Mouse (Mus musculus) embryonic facial prominence, embryonic 10.5 days (tissue): Measurements from ENCODE around the gene Akap13. TPM values are rescaled to one million over a fixed set of nuclear protein-coding genes. Genes with fewer than 3 reads are reported as not detected.
A peak's percentile ranks its signal among the peaks of the same experiment; 100 is the strongest.
"Not testable (repeated sequence)": the region's sequence is repeated elsewhere in the genome, so short reads cannot be mapped to it uniquely, and the experiment has no call there.

Experiments used
- DNase-seq: peaks from one replicate; pipeline ENCODE4 v3.0.0-alpha.2; 2017; ENCODE audit warnings: low spot score
- H3K27ac ChIP-seq: fragments of 300-500 bp; sonication (generic); replicated peaks from 2 replicates; pipeline ENCODE4 v1.5.1; 2016; ENCODE audit warnings: mild to moderate bottlenecking
- H3K27me3 ChIP-seq: fragments of 300-500 bp; sonication (generic); replicated peaks from 2 replicates; pipeline ENCODE4 v1.6.1; 2016; ENCODE audit warnings: low read depth, mild to moderate bottlenecking; ENCODE audit not compliant: poor library complexity, severe bottlenecking
- H3K36me3 ChIP-seq: fragments of 300-500 bp; sonication (generic); replicated peaks from 2 replicates; pipeline ENCODE4 v1.6.1; 2016; ENCODE audit warnings: mild to moderate bottlenecking, moderate library complexity
- H3K4me1 ChIP-seq: fragments of 300-500 bp; sonication (generic); 2 replicates; pipeline ENCODE4 v1.6.1; 2016
- H3K4me3 ChIP-seq: fragments of 300-500 bp; sonication (generic); 2 replicates; pipeline ENCODE4 v1.5.1; 2016; ENCODE audit warnings: mild to moderate bottlenecking, moderate library complexity
- H3K9me3 ChIP-seq: fragments of 300-500 bp; sonication (generic); 2 replicates; pipeline ENCODE4 v1.6.1; 2016; ENCODE audit warnings: mild to moderate bottlenecking
- WGBS: fragments of 180-500 bp; shearing (Covaris S2); methylation state at CpG from one replicate; pipeline ENCODE4 v1.1.7; 2016; 5-methylcytosine and 5-hydroxymethylcytosine counted together
- polyA plus RNA-seq: library from polyadenylated mRNA; unstranded; fragments of >200 nt; fragmentation: Nextera tagmentation; extraction: Ambion mirVana; gene quantifications from 2 replicates; pipeline ENCODE4 v1.2.1, GENCODE M21; 2016

Gene Akap13
- polyA plus RNA-seq, 1 experiment from 2014 or later, result 37.6 TPM

DNA sequence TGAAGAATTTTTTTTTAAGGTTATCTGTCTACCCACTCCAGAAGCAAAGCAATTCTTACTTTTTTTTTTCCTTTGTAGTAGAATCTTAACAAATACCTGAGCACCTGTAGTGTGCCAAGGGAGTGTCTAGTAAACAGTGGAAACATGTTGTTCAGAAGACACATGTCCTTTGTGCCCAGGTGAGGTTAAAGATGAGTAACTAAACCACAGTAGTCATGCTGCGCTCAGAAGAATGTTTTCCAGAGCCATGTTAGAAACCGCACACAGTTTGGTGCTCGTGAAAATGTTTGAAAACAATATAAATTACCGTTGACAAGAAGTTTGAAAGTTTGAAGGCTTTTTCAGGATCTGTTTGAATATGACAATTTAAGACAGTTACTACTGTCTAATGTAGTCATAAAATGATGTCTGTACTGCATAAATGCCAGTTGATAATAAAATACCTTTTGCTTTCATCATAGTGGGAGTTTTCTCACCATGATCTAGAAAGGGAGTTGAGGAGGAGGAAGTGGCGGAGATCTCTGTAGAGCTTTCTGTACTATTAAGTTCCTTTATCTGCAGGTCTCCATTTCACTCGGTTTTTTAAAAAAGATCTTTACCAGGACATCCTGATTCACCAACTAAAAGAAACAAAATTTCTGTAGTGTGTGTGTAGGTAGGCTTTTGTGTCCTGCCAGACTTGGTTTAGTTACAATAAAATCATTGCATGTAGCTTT lies 145.2 kb downstream of the Akap13 start:
- Histone ChIP-seq H3K9me3 (no peaks in the 10 kb centered on the region), H3K27ac (no peak overlapping the region), H3K4me1 (0 out of 2 replicates have a peak, but pooled peaks cover 2% of the 10 kb centered on the region), H3K36me3 (peaks cover 18% of the 10 kb centered on the region), H3K27me3 (no peaks in the 10 kb centered on the region), H3K4me3 (no peak overlapping the region)
- DNase-seq, result no peak
- 94% methylated on average over 6 of the region's 6 CpGs for WGBS

DNA sequence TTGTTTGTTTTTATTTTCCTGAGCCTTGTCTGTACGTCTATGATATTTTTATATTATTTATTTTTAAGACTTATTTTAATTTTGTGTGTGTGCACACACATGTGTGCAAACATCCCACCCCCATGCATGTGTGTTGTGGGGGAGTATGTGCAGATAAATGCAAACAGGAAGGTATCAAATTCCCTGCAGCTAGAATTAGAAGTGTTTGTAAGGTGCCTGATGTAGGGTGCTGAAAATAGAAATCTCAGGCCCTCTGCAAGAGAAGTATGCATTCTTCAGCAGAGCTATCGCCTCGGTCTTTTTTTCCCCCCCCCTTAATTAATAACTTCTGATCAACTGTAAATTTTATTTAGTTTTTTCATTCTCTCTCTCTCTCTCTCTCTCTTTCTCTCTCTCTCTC lies 151.9 kb downstream of the Akap13 start:
- DNase-seq, result no peak
- H3K36me3 ChIP-seq, result peaks cover 58% of the 10 kb centered on the region
- no peak overlapping the region for H3K4me3 ChIP-seq
- no peaks in the 10 kb centered on the region for H3K27me3 ChIP-seq
- H3K27ac ChIP-seq, result no peak overlapping the region
- no peaks in the 10 kb centered on the region for H3K9me3 ChIP-seq
- peaks cover 10% of the 10 kb centered on the region; the same call in 1 of the 2 replicates for H3K4me1 ChIP-seq
- 92% methylated on average over 3 of the region's 3 CpGs for WGBS

DNA sequence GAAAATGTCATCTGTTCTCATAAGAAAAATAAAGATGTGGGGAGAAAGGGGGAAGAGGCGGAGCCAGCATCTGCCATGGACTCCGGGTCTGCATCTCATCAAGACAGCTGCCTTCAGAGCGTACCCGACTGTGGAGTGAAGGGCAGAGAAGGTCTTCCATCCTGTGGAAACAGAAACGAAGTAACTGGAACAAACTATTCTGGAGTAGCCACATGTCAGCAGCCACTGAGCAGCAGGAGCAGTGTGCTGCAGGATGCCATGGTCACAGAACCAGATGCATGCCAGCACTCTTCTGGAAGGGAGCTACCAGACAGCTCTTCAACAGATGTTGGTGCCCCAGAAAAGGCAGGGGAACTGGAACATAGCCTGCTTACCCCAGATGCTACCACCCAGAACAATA lies 153.4 kb downstream of the Akap13 start:
- peaks cover 10% of the 10 kb centered on the region; the same call in 1 of the 2 replicates for H3K4me1 ChIP-seq
- DNase-seq, result peak; percentile 32
- no peaks in the 10 kb centered on the region for H3K27me3 ChIP-seq
- WGBS, result 83% methylated on average over 5 of the region's 5 CpGs
- H3K36me3 ChIP-seq, result peaks cover 46% of the 10 kb centered on the region
- H3K4me3 ChIP-seq, result no peak overlapping the region
- H3K9me3 ChIP-seq, result no peaks in the 10 kb centered on the region
- H3K27ac ChIP-seq, result 0 out of 2 replicates have a peak overlapping the region, but pooled peaks have one; percentile 30

DNA sequence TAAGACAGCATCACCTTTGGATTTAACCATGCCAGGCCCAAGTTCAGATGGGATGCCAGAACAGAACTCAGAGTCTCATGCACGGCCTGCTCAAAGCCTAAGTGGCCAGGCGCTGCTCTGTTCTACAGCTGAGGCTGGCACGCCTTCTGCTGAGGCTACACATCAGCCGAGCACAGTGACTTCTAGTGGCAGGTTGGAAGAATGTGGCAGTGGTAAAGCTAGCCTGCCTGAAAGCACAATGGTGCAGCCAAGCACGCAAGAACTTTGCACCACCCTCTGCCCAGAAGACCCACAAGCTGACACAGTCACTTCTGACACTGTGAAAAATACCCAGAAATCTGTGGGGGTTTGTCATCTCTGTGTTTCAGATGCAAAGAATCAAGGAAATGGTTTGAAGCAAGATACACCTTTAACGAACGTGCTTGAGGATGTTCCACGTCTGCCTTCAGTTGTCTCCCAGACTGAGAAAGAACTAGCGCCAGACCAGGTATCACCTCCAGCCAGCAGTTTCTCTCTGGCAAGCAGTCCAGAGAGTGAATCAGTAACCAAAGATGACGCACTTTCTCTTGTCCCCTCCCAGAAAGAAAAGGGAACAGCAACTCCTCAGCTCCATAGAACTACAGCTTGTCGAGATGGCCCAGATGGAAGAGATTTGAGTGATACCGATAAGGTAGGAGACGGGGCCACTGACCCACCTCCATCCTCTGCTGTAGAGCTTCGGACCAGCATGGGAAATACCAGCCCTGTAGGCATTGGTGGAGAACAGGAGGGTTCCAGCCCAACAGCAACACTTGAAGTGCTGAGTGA lies 154.3 kb downstream of the Akap13 start:
- WGBS, result 89% methylated on average over 14 of the region's 14 CpGs
- H3K27ac ChIP-seq, result no peak overlapping the region
- no peak overlapping the region for H3K4me3 ChIP-seq
- no peaks in the 10 kb centered on the region for H3K27me3 ChIP-seq
- peaks cover 10% of the 10 kb centered on the region; the same call in 1 of the 2 replicates for H3K4me1 ChIP-seq
- H3K36me3 ChIP-seq, result peaks cover 40% of the 10 kb centered on the region
- DNase-seq, result no peak
- H3K9me3 ChIP-seq, result no peaks in the 10 kb centered on the region

DNA sequence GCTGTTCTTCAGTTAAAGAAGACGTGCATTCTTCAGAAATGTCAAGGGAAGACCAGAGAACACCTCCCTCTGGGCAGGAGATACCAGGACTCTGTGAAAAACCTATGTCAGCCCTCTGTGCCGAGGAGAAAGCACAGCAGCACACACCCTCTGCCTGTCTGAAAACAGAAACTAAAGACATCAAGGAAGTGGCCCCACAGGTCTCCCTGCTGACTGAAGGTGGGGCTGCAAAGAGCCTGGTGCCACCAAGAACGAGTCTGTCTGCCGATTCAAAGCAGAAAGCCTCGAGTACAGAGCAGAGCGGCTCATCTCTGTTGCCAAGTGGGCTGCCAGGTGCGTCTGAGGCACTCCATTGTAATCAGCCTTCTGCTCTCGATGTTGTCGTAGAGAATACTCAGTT lies 155.1 kb downstream of the Akap13 start:
- Histone ChIP-seq H3K4me1 (peaks cover 10% of the 10 kb centered on the region; the same call in 1 of the 2 replicates), H3K9me3 (no peaks in the 10 kb centered on the region), H3K27ac (no peak overlapping the region), H3K4me3 (no peak overlapping the region), H3K36me3 (peaks cover 46% of the 10 kb centered on the region), H3K27me3 (no peaks in the 10 kb centered on the region)
- 90% methylated on average over 9 of the region's 9 CpGs for WGBS
- DNase-seq, result no peak

DNA sequence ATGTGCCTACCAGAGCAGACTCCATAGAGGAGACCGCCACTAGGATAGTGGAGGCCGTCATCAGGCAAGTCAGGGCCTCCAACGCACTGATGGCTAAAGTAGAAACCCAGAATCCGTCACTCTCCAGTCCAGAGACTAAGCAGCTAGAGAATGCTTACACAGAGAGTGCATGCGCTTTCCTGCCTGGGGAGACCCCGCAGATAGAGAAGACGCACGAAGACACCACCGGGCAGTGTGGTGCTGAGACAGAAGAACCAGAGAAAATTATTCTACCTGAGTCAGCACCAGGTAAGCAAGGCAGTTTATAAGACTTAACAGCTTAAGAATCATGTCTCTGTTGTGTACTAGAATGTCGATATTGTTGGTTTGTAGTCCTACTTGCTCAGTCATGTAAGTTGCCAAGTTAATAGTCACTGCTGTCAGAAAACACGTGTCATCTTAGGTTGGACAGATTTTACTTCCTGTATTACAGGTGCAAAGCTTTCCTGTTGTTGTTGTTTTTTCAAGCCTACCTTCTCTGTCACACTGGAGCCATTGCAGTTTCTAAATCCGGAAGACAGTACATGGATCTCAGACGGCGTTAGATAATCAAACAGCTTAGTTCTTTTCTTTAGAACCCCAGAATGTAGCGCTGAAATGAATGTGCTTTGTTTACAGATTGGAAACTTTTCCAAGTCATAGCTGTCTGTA lies 156.1 kb downstream of the Akap13 start:
- peaks cover 52% of the 10 kb centered on the region for H3K36me3 ChIP-seq
- peaks cover 10% of the 10 kb centered on the region; the same call in 1 of the 2 replicates for H3K4me1 ChIP-seq
- H3K9me3 ChIP-seq, result no peaks in the 10 kb centered on the region
- DNase-seq, result no peak
- H3K4me3 ChIP-seq, result no peak overlapping the region
- H3K27me3 ChIP-seq, result no peaks in the 10 kb centered on the region
- 92% methylated on average over 15 of the region's 15 CpGs for WGBS
- no peak overlapping the region for H3K27ac ChIP-seq

DNA sequence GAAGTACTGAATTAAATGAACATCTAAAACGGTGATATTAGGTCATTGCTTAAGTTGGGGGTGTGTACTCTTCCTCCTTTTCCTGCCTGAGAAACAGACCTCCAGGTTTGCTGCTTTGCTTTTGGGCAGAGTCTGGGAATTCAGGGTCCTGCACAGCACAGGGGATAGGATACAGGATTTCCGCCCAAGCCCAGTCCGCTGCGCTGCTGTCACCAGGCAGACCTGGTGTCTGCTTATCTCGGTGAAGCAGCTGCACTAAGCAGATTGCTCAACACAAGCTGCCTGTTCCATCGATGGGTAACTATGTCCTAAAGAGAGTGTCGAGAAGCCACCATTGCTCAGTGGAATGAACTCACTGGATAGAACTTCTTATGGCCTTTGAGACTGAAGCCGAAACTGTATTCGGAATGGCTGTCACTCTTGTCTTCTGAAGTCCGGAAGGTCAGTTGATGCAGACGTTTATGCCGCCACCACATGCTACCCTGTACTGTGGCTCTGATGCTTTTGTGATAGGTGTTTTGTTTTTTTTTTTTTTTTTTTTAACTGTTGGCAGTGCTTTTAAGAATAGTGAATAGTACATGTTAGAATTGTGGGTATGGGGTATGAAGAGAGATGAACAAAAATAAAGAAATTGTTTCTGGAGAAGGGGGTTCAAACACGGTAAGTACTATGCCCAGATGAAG lies 156.8 kb downstream of the Akap13 start:
- H3K4me1 ChIP-seq, result peaks cover 10% of the 10 kb centered on the region; the same call in 1 of the 2 replicates
- peaks cover 58% of the 10 kb centered on the region for H3K36me3 ChIP-seq
- no peaks in the 10 kb centered on the region for H3K27me3 ChIP-seq
- no peak for DNase-seq
- H3K27ac ChIP-seq, result no peak overlapping the region
- H3K4me3 ChIP-seq, result 0 out of 2 replicates have a peak overlapping the region, but pooled peaks have one; percentile 1
- no peaks in the 10 kb centered on the region for H3K9me3 ChIP-seq
- WGBS, result 86% methylated on average over 13 of the region's 13 CpGs

DNA sequence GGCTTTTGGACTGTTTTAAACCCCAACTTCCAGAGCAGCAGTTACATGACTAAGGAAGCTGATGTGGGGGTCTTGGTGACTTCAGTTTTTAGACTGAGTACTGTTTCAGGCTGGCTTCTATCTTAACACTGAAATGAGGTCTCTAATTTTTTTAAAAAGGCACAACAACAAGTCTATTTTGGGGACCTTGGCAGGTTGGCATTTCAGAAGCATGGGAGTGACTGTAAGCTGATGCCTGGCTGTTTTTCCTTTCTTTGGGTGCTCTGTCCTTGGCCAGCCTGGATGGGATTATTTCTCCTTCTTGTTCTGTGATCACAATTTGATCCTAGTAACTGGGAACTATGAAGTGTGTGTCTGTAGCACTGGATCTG lies 157.3 kb downstream of the Akap13 start:
- H3K4me3 ChIP-seq, result 0 out of 2 replicates have a peak overlapping the region, but pooled peaks have one; percentile 1
- no peaks in the 10 kb centered on the region for H3K9me3 ChIP-seq
- DNase-seq, result no peak
- peaks cover 10% of the 10 kb centered on the region; the same call in 1 of the 2 replicates for H3K4me1 ChIP-seq
- H3K27ac ChIP-seq, result no peak overlapping the region
- no peaks in the 10 kb centered on the region for H3K27me3 ChIP-seq
- H3K36me3 ChIP-seq, result peaks cover 59% of the 10 kb centered on the region

DNA sequence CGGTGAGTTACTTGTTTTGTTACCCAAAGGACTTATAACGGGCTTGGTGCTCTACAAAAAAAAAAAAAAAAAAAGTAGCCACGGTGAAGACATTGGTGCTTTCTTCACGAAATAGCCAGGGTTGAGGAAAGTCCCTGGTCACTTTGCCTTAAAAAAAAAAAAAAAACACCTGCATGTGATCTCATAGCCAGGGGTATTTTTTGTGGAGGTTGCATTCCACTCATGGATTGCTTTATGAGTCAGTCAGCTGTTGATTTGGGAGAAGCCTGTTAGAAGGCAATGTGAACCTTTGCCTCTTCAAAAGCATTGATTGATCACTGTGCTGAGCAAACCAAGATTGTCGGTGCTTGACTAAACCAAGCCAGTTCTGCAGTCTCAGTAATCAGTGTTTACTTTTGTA lies 157.9 kb downstream of the Akap13 start:
- Histone ChIP-seq H3K27me3 (no peaks in the 10 kb centered on the region), H3K9me3 (no peaks in the 10 kb centered on the region), H3K27ac (no peak overlapping the region), H3K4me1 (peaks cover 10% of the 10 kb centered on the region; the same call in 1 of the 2 replicates), H3K36me3 (peaks cover 59% of the 10 kb centered on the region), H3K4me3 (no peak overlapping the region)
- WGBS, result 86% methylated on average over 5 of the region's 5 CpGs
- DNase-seq, result no peak

DNA sequence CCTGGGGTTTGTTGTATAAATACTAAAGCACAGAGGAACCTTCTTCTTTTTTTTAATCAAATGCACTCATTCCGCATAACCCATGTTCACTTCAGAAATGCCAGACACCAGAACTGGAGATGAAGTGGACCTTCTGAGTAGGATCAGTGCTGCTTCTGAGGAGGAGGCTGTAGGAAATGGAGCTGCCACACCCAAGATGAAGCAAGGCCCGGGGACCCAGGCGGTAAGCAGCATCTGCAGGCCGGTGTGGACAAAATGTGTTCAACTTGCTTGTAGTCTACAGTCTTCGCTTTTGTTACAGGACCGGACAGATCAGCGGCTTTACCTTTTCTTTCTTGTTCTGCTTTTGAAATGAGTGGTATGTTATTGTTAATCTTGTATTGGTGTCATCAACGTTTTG lies 159.5 kb downstream of the Akap13 start:
- DNase-seq, result no peak
- H3K4me3 ChIP-seq, result no peak overlapping the region
- H3K27me3 ChIP-seq, result no peaks in the 10 kb centered on the region
- no peaks in the 10 kb centered on the region for H3K9me3 ChIP-seq
- no peak overlapping the region for H3K27ac ChIP-seq
- 94% methylated on average over 8 of the region's 8 CpGs for WGBS
- H3K36me3 ChIP-seq, result peaks cover 43% of the 10 kb centered on the region
- no peaks in the 10 kb centered on the region for H3K4me1 ChIP-seq

DNA sequence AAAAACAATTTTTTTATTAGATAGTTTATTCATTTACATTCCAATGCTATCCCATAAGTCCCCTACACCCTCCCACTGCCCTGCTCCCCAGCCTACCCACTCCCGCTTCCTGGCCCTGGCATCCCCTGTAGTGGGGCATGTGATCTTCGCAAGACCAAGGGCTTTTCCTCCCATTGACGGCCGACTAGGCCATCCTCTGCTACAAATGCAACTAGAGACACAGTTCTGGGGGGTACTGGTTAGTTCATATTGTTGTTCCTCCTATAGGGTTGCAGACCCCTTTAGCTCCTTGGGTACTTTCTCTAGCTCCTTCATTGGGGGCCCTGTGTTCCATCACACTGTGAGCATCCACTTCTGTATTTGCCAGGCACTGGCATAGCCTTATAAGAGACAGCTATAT lies 161.9 kb downstream of the Akap13 start:
- H3K27ac ChIP-seq, H3K4me1 ChIP-seq, DNase-seq, H3K4me3 ChIP-seq, H3K9me3 ChIP-seq, H3K27me3 ChIP-seq: not testable (repeated sequence)
- H3K36me3 ChIP-seq, result peaks cover 29% of the 10 kb centered on the region
- WGBS, result 97% methylated on average over 4 of the region's 4 CpGs

DNA sequence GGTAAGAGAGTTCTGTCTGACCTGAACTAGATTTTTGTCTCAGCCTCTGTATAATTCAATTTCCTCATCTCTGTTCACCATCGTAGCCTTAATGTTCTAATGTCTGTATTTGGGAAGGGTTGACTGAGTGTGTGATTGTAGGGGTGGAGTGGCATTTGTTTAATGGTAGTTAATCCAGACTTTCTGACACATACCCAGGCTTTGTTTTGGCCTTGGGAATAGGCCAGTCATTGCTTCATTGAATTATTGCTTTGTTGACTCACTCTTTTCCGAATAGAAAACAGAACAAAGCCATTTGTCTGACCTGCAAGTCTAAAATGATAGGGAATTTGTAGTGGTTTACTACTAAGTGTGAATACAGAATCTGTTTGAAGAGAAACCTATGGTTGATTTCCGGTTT lies 163.4 kb downstream of the Akap13 start:
- no peak overlapping the region for H3K27ac ChIP-seq
- WGBS, result 88% methylated on average over 3 of the region's 3 CpGs
- H3K27me3 ChIP-seq, result no peaks in the 10 kb centered on the region
- no peaks in the 10 kb centered on the region for H3K9me3 ChIP-seq
- DNase-seq, result no peak
- H3K36me3 ChIP-seq, result peaks cover 29% of the 10 kb centered on the region
- H3K4me1 ChIP-seq, result no peaks in the 10 kb centered on the region
- no peak overlapping the region for H3K4me3 ChIP-seq
